Mouse (Mus musculus) limb, embryonic 14.5 days (tissue): Measurements from ENCODE around the gene Trim43a. TPM values are rescaled to one million over a fixed set of nuclear protein-coding genes. Genes with fewer than 3 reads are reported as not detected.
"Not testable (repeated sequence)": the region's sequence is repeated elsewhere in the genome, so short reads cannot be mapped to it uniquely, and the experiment has no call there.

Source experiments
- ATAC-seq: fragments of 200-750 bp; cut with Nextera tagmentation; 2 replicates; pipeline ENCODE4 v1.8.0; 2017; ENCODE audit warnings: low read depth, moderate number of reproducible peaks, moderate TSS enrichment; ENCODE audit not compliant: low FRiP score
- DNase-seq: peaks from one replicate; pipeline ENCODE4 v3.0.0-alpha.2; 2015; ENCODE audit warnings: low spot score
- H3K27ac ChIP-seq: fragments of 300-500 bp; sonication (generic); replicated peaks from 2 replicates; pipeline ENCODE4 v1.5.1; 2014; ENCODE audit warnings: low read depth, mild to moderate bottlenecking, low read length, moderate library complexity, mixed read lengths
- H3K27me3 ChIP-seq: fragments of 300-500 bp; sonication (generic); 2 replicates; pipeline ENCODE4 v1.6.1; 2014; ENCODE audit warnings: low read length, mixed read lengths; ENCODE audit not compliant: control insufficient read depth, insufficient read depth
- H3K36me3 ChIP-seq: fragments of 300-500 bp; sonication (generic); 2 replicates; pipeline ENCODE4 v1.6.1; 2014; ENCODE audit warnings: mild to moderate bottlenecking, low read length, moderate library complexity, mixed read lengths; ENCODE audit not compliant: control insufficient read depth, insufficient read depth
- H3K4me1 ChIP-seq: fragments of 300-500 bp; sonication (generic); 2 replicates; pipeline ENCODE4 v1.6.1; 2014; ENCODE audit warnings: antibody characterized with exemption, low read length, mixed read lengths; ENCODE audit not compliant: control insufficient read depth, insufficient read depth
- H3K4me2 ChIP-seq: fragments of 300-500 bp; sonication (generic); replicated peaks from 2 replicates; pipeline ENCODE4 v1.6.1; 2014; ENCODE audit warnings: low read depth, mild to moderate bottlenecking, low read length, moderate library complexity; ENCODE audit not compliant: severe bottlenecking
- H3K4me3 ChIP-seq: fragments of 300-500 bp; sonication (generic); replicated peaks from 2 replicates; pipeline ENCODE4 v1.5.1; 2014; ENCODE audit warnings: low read length
- H3K9ac ChIP-seq: fragments of 300-500 bp; sonication (generic); 2 replicates; pipeline ENCODE4 v1.6.1; 2014; ENCODE audit warnings: mild to moderate bottlenecking, low read depth, low read length, moderate library complexity; ENCODE audit not compliant: severe bottlenecking
- H3K9me3 ChIP-seq: fragments of 300-500 bp; sonication (generic); 2 replicates; pipeline ENCODE4 v1.6.1; 2016; ENCODE audit warnings: low read length; ENCODE audit not compliant: control insufficient read depth
- POLR2A ChIP-seq: fragments of 200-500 bp; IDR thresholded peaks from 2 replicates; pipeline ENCODE4 v1.8.0; 2012; ENCODE audit warnings: inconsistent platforms, mild to moderate bottlenecking, moderate library complexity, borderline replicate concordance; ENCODE audit not compliant: insufficient read depth, insufficient read length; ENCODE audit errors: extremely low read depth
- WGBS: fragments of 180-500 bp; shearing (Covaris S2); extraction: QIAGEN DNeasy Blood & Tissue Kit; methylation state at CpG from one replicate; pipeline ENCODE4 v1.1.7; 2014; 5-methylcytosine and 5-hydroxymethylcytosine counted together
- polyA plus RNA-seq, 2 experiments: library from polyadenylated mRNA; depleted of rRNA in 1 of 2; stranded (reverse) in 1 of 2; unstranded in 1 of 2; fragments of >200 nt; fragmentation: Nextera tagmentation in 1 of 2; extraction: Ambion mirVana in 1 of 2; gene quantifications; 2 replicates each; pipeline versions ENCODE4 v1.2.1 to v1.2.3; 2012 to 2014

Trim43a gene
- polyA plus RNA-seq, 2 experiments = 0.05 TPM; not detected in 1

- Histone ChIP-seq H3K4me3 (no peak overlapping the region), H3K4me2 (no peak overlapping the region), H3K27me3 (no peaks in the 10 kb centered on the region), H3K4me1 (peaks cover 15% of the 10 kb centered on the region), H3K27ac (no peak overlapping the region), H3K36me3 (0 out of 2 replicates have a peak, but pooled peaks cover 5% of the 10 kb centered on the region), H3K9me3 (no peaks in the 10 kb centered on the region), H3K9ac (no peak overlapping the region)
- no peak for TF ChIP-seq POLR2A
- ATAC-seq (no peak), DNase-seq (no peak)
- WGBS = 66% methylated on average over 8 of the region's 8 CpGs
These were observed 34.0 kb upstream of the Trim43a start for GRCm38 (mm10) chr9:88546657-88547056.

GRCm38 (mm10) chr9:88547270-88547669 is 33.4 kb upstream of the Trim43a start:
- Histone ChIP-seq H3K4me2 (peak overlapping the region; percentile 58), H3K27me3 (no peaks in the 10 kb centered on the region), H3K27ac (0 out of 2 replicates have a peak overlapping the region, but pooled peaks have one; percentile 22), H3K9me3 (no peaks in the 10 kb centered on the region), H3K9ac (no peak overlapping the region), H3K36me3 (peaks cover 10% of the 10 kb centered on the region; the same call in 1 of the 2 replicates), H3K4me1 (peaks cover 15% of the 10 kb centered on the region), H3K4me3 (peak overlapping the region; percentile 71)
- peak; percentile 60 for ATAC-seq
- DNase-seq = peak; percentile 79
- WGBS = 27% methylated on average over 7 of the region's 7 CpGs
- TF ChIP-seq POLR2A = no peak

GRCm38 (mm10) chr9:88547851-88548613 is 32.7 kb upstream of the Trim43a start, which contains the start of gene Zfp949:
Zfp949 (plus strand) TSS chr9:88548020.
- H3K9ac ChIP-seq = peak within 1 kb of the TSS; percentile 67
- H3K9me3 ChIP-seq = no peaks in the 10 kb centered on the region
- ATAC-seq = peak; percentile 89
- DNase-seq = peak; percentile 94
- peak; percentile 46; the same call in 1 of the 2 replicates for TF ChIP-seq POLR2A
- H3K4me1 ChIP-seq = peaks cover 15% of the 10 kb centered on the region
- H3K4me3 ChIP-seq = peak within 1 kb of the TSS; percentile 71
- peaks cover 17% of the 10 kb centered on the region; the same call in 1 of the 2 replicates for H3K36me3 ChIP-seq
- H3K27ac ChIP-seq = peak within 1 kb of the TSS; percentile 85
- WGBS = 0% methylated on average over 30 of the region's 30 CpGs
- no peaks in the 10 kb centered on the region for H3K27me3 ChIP-seq
- H3K4me2 ChIP-seq = peak within 1 kb of the TSS; percentile 58

GRCm38 (mm10) chr9:88548614-88548945 is 32.1 kb upstream of the Trim43a start:
- Histone ChIP-seq H3K9me3 (no peaks in the 10 kb centered on the region), H3K4me1 (peaks cover 15% of the 10 kb centered on the region), H3K9ac (peak overlapping the region; percentile 67), H3K36me3 (peaks cover 19% of the 10 kb centered on the region; the same call in 1 of the 2 replicates), H3K27me3 (no peaks in the 10 kb centered on the region), H3K4me3 (peak overlapping the region; percentile 71), H3K27ac (peak overlapping the region; percentile 85), H3K4me2 (peak overlapping the region; percentile 58)
- no peak for TF ChIP-seq POLR2A
- no peak for DNase-seq
- 3% methylated on average over 8 of the region's 8 CpGs for WGBS
- ATAC-seq = no peak

GRCm38 (mm10) chr9:88553071-88553470 is 27.6 kb upstream of the Trim43a start:
- no peaks in the 10 kb centered on the region for H3K9me3 ChIP-seq
- TF ChIP-seq POLR2A = no peak
- H3K36me3 ChIP-seq = peaks cover 33% of the 10 kb centered on the region
- H3K4me1 ChIP-seq = peaks cover 15% of the 10 kb centered on the region
- no peak overlapping the region for H3K27ac ChIP-seq
- DNase-seq (no peak), ATAC-seq (no peak)
- WGBS = 96% methylated on average over 14 of the region's 14 CpGs
- H3K27me3 ChIP-seq = no peaks in the 10 kb centered on the region
- no peak overlapping the region for H3K4me3 ChIP-seq
- H3K4me2 ChIP-seq = no peak overlapping the region
- H3K9ac ChIP-seq = no peak overlapping the region

- WGBS = 93% methylated on average over 4 of the region's 4 CpGs
- Histone ChIP-seq H3K36me3 (peaks cover 46% of the 10 kb centered on the region), H3K4me3 (no peak overlapping the region), H3K4me1 (no peaks in the 10 kb centered on the region), H3K4me2 (no peak overlapping the region), H3K9ac (no peak overlapping the region), H3K9me3 (no peaks in the 10 kb centered on the region), H3K27me3 (no peaks in the 10 kb centered on the region), H3K27ac (no peak overlapping the region)
- no peak for DNase-seq
- ATAC-seq = no peak
- no peak for TF ChIP-seq POLR2A
These were observed 22.5 kb upstream of the Trim43a start for GRCm38 (mm10) chr9:88558146-88558545.

GRCm38 (mm10) chr9:88561476-88561875 is 19.2 kb upstream of the Trim43a start:
- not testable (repeated sequence) for H3K4me2 ChIP-seq, ATAC-seq, H3K4me1 ChIP-seq, H3K4me3 ChIP-seq, H3K27ac ChIP-seq, H3K9ac ChIP-seq, H3K27me3 ChIP-seq, DNase-seq, H3K9me3 ChIP-seq
- 89% methylated on average over 2 of the region's 2 CpGs for WGBS
- H3K36me3 ChIP-seq = peaks cover 42% of the 10 kb centered on the region

GRCm38 (mm10) chr9:88570471-88570870 is 10.2 kb upstream of the Trim43a start:
- not testable (repeated sequence) for H3K9ac ChIP-seq, DNase-seq, ATAC-seq, H3K4me3 ChIP-seq, H3K27ac ChIP-seq, H3K4me1 ChIP-seq, H3K27me3 ChIP-seq, H3K4me2 ChIP-seq
- WGBS = 98% methylated on average over 3 of the region's 3 CpGs
- Histone ChIP-seq H3K36me3 (peaks cover 42% of the 10 kb centered on the region), H3K9me3 (peaks cover 37% of the 10 kb centered on the region)
